Mouse (Mus musculus): ENCODE measurements around the gene Rcn3. TPM values are rescaled to one million over a fixed set of nuclear protein-coding genes. Genes with fewer than 3 reads are reported as not detected.

Gene Rcn3
- total RNA-seq, 1 experiment from 2014 or later = 52.6 TPM

DNA sequence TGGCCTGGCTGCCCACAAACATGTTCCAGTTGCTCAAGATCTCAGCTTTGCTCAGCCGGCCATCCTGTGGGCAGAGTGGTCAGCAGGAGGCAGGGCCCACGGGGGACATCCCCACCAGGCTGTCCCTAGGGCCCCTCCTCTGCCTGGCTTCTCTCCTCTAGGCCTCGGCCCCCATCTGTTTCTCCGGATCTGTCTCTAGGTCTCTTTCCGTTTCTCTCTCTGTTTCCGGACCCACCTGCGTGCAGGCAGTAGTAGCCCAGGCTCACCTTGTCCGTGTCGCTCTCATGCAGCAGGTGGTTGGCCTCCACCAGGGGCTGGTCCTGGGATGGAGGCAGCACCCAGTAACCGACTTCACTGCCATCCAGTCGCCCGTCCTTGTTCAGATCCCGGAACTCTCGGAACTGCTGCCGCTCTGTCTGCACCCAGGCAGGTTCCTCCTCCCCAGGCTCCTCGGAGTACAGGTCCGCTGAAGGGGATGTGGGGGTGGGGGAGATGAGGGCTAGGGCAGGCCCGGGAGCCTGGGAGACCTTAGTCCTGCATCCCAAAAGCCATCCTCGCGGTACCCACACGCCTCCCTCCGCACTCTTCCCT is 8.6 kb downstream of the Rcn3 start:
- peak in 1 of 2 experiments; percentile 1; a peak in 1 of 4 replicates for ATAC-seq (replicated peaks in 1 of 2; ENCODE audit: insufficient read depth in 1 of 2, low FRiP score in 2 of 2, low TSS enrichment in 1 of 2, low read depth in 1 of 2, poor library complexity in 2 of 2, severe bottlenecking in 2 of 2)

- peak; percentile 62 to 63 for ATAC-seq (replicated peaks in 1 of 2; ENCODE audit: insufficient read depth in 1 of 2, low FRiP score in 2 of 2, low TSS enrichment in 1 of 2, low read depth in 1 of 2, poor library complexity in 2 of 2, severe bottlenecking in 2 of 2)
These were observed 9.4 kb downstream of the Rcn3 start for GRCm38 (mm10) chr7:45082401-45083299.

GRCm38 (mm10) chr7:45081016-45081415 is 11.0 kb downstream of the Rcn3 start:
- ATAC-seq (replicated peaks in 1 of 2; ENCODE audit: insufficient read depth in 1 of 2, low FRiP score in 2 of 2, low TSS enrichment in 1 of 2, low read depth in 1 of 2, poor library complexity in 2 of 2, severe bottlenecking in 2 of 2) = no peak

DNA sequence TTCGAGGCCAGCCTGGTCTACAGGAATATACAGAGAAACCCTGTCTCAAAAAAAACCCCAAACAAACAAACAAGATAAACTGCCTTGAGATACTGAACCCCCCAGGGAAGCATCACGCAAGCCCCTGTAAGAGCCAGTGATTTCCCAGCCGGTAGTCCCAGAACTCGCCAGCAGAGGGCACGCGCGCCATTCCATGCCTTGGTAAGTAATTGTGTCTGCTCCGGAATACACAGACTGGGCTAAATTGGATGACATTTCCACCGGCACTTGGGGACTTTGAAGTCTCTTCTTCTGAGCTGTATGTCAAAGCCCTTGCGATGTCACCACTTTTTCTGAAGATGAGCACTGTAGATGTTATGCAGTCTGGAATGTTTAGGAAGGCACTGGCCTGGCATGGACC is 12.2 kb downstream of the Rcn3 start:
- peak; percentile 46 to 50; a peak in 2 of 4 replicates for ATAC-seq (replicated peaks in 1 of 2; ENCODE audit: insufficient read depth in 1 of 2, low FRiP score in 2 of 2, low TSS enrichment in 1 of 2, low read depth in 1 of 2, poor library complexity in 2 of 2, severe bottlenecking in 2 of 2)

DNA sequence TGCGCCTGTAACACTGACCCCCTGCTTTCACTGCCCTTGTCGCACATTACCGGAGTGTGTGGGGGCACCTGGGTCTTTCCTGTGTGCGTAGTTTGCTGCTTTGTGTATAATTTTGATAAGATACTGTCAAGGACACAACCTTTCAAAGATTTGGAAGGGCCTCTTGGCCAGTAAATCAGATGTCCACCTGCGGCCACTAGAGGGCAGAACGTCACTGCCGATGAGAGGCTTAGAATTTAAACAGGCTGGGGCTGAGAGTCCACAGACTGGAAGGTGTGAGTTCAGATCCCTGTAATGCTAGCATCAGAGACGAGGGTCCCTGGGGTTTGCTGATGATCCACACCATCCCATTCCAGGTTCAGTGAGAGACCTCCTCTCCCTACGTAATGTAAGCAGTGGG is 13.5 kb downstream of the Rcn3 start:
- no peak for ATAC-seq (replicated peaks in 1 of 2; ENCODE audit: insufficient read depth in 1 of 2, low FRiP score in 2 of 2, low TSS enrichment in 1 of 2, low read depth in 1 of 2, poor library complexity in 2 of 2, severe bottlenecking in 2 of 2)

DNA sequence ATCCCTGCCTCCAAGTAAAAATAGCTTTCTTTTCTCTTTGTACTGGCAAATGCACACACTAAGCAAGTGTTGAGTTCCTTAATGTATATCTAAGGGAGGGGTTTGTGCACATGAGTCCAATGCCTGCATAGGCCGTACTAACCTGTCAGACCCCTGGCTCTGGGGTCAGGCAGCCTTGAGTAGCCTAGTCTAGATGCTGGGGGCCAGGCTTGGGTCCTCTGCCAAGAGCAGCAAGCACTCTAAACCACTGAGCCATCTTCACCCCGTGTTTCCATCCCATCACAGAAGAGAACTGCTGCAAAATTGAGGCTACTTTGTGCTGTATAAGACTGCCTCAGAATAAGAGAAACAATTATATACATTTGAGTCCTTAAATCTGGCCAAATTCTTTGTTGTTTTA is 14.2 kb downstream of the Rcn3 start:
- ATAC-seq (replicated peaks in 1 of 2; ENCODE audit: insufficient read depth in 1 of 2, low FRiP score in 2 of 2, low TSS enrichment in 1 of 2, low read depth in 1 of 2, poor library complexity in 2 of 2, severe bottlenecking in 2 of 2) = no peak

DNA sequence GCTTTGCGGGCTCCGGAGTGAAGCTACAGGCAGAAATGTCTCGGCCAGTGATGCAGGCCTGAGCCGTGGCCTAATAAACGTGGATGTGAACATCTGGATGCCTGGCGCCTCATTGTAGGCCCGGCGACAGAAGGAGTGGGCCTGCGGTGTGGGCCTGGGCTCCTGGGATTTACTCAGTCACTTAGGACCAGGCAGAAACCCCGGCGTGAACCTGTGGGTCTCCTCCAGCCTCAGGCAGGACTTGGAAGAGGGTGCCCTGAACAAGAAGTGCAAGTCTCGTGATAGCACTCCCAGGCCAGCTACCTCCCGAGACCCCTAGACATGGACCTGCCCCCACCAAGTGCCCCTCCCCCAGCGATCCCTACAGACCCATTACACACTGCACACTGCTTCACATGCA is 14.7 kb downstream of the Rcn3 start:
- no peak for ATAC-seq (replicated peaks in 1 of 2; ENCODE audit: insufficient read depth in 1 of 2, low FRiP score in 2 of 2, low TSS enrichment in 1 of 2, low read depth in 1 of 2, poor library complexity in 2 of 2, severe bottlenecking in 2 of 2)

DNA sequence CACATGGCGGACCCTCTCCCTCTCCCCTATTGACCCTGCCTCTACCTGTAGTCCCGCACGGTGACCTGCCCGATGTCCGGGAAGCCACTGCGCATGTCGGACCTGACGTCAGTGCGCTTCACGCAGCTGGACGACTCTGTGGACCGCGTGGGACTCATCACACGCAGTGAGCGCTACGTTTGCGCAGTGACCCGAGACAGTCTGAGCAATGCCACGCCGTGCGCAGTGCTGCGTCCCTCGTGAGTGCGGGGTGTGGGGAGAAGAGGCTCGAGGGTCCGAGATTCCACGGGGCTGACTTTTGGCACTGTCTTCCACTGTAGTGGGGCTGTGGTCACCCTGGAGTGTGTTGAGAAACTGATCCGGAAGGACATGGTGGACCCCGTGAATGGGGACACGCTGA is 15.5 kb downstream of the Rcn3 start:
- ATAC-seq (replicated peaks in 1 of 2; ENCODE audit: insufficient read depth in 1 of 2, low FRiP score in 2 of 2, low TSS enrichment in 1 of 2, low read depth in 1 of 2, poor library complexity in 2 of 2, severe bottlenecking in 2 of 2) = no peak

DNA sequence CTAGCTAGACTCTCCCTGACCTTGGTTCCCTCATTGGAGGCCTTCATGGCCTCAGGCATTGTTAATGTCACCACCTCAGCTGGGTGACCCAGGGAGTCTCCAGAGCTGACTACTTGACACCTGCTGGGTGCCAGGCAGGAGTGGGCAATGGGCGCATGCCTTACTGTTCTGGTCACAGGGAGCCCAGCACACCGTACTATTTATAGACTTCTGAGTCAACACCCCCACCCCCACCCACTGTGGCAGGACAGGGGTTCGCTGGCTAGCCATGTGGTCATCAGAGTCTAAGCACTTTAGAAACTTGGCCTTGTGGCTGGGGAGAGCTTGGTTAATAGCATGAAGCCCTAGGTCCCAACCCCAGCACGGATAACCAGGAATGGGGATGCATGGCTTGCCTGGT is 16.6 kb downstream of the Rcn3 start:
- ATAC-seq (replicated peaks in 1 of 2; ENCODE audit: insufficient read depth in 1 of 2, low FRiP score in 2 of 2, low TSS enrichment in 1 of 2, low read depth in 1 of 2, poor library complexity in 2 of 2, severe bottlenecking in 2 of 2) = no peak

- no peak for ATAC-seq (replicated peaks in 1 of 2; ENCODE audit: insufficient read depth in 1 of 2, low FRiP score in 2 of 2, low TSS enrichment in 1 of 2, low read depth in 1 of 2, poor library complexity in 2 of 2, severe bottlenecking in 2 of 2)
These were observed 18.1 kb downstream of the Rcn3 start for GRCm38 (mm10) chr7:45073949-45074348.

- ATAC-seq (replicated peaks in 1 of 2; ENCODE audit: insufficient read depth in 1 of 2, low FRiP score in 2 of 2, low TSS enrichment in 1 of 2, low read depth in 1 of 2, poor library complexity in 2 of 2, severe bottlenecking in 2 of 2) = no peak
These were observed 18.8 kb downstream of the Rcn3 start for GRCm38 (mm10) chr7:45073171-45073707.

DNA sequence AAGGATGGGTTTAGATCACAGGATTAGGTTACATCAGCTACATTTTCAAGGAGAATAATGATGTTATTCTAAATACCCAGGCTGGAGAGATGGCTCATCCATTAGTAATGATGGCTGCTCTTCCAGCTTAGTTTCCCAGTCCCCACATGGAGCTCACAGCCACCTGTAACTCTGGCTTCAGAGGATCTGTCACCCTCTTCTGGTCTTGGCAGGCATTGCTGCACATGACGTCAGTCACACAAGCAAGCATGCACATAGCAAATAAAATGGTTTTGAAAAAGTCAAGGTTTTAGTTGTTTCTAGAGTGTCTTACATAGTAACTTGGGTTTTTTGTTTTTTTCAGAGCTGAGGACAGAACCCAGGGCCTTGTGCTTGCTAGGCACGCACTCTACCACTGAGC is 19.8 kb downstream of the Rcn3 start:
- no peak for ATAC-seq (replicated peaks in 1 of 2; ENCODE audit: insufficient read depth in 1 of 2, low FRiP score in 2 of 2, low TSS enrichment in 1 of 2, low read depth in 1 of 2, poor library complexity in 2 of 2, severe bottlenecking in 2 of 2)

GRCm38 (mm10) chr7:45069671-45070070 is 22.4 kb downstream of the Rcn3 start:
- no peak for ATAC-seq (replicated peaks in 1 of 2; ENCODE audit: insufficient read depth in 1 of 2, low FRiP score in 2 of 2, low TSS enrichment in 1 of 2, low read depth in 1 of 2, poor library complexity in 2 of 2, severe bottlenecking in 2 of 2)

- ATAC-seq (replicated peaks in 1 of 2; ENCODE audit: insufficient read depth in 1 of 2, low FRiP score in 2 of 2, low TSS enrichment in 1 of 2, low read depth in 1 of 2, poor library complexity in 2 of 2, severe bottlenecking in 2 of 2) = peak in 1 of 2 experiments; percentile 60; a peak in 1 of 4 replicates
These were observed 24.1 kb downstream of the Rcn3 start for GRCm38 (mm10) chr7:45068000-45068318.

GRCm38 (mm10) chr7:45067190-45067999 is 24.6 kb downstream of the Rcn3 start:
- ATAC-seq (replicated peaks in 1 of 2; ENCODE audit: insufficient read depth in 1 of 2, low FRiP score in 2 of 2, low TSS enrichment in 1 of 2, low read depth in 1 of 2, poor library complexity in 2 of 2, severe bottlenecking in 2 of 2) = no peak

DNA sequence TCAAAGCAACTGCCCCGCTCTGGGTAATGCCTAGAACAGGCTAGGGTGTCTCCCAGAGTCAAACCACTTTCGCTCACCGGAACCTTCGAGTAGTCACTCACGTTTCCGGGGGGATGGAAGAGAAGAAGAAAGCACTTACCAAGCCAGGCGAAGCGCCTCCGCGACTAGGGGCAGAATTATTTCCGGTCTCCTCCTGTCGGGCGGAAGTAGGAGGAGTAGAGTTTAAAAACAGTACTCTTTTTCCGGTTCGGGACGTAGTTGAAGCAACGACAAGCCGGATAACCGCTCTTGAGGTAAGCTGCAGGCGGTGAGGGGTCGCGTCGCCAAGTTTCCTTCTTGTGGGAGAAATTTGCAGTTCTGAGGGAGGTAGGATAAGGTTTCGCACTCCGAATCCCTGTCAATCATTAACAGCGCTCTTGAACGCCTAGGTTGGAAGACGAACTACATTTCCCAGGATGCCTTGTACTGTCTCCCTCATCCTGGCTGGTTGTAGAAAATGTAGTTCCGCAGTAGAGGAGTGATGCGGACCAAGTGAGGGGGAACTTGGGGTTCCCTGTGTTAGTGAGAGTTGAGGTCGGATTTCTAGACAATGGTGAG is 29.7 kb downstream of the Rcn3 start, which contains the start of the genes Nosip and Prrg2:
Nosip (plus strand) TSS at position 191 of the 597 bp plus-strand sequence.
Prrg2 (minus strand) TSS at position 439 of the 597 bp plus-strand sequence.
- ATAC-seq (replicated peaks in 1 of 2; ENCODE audit: insufficient read depth in 1 of 2, low FRiP score in 2 of 2, low TSS enrichment in 1 of 2, low read depth in 1 of 2, poor library complexity in 2 of 2, severe bottlenecking in 2 of 2) = peak; percentile 92 to 95

DNA sequence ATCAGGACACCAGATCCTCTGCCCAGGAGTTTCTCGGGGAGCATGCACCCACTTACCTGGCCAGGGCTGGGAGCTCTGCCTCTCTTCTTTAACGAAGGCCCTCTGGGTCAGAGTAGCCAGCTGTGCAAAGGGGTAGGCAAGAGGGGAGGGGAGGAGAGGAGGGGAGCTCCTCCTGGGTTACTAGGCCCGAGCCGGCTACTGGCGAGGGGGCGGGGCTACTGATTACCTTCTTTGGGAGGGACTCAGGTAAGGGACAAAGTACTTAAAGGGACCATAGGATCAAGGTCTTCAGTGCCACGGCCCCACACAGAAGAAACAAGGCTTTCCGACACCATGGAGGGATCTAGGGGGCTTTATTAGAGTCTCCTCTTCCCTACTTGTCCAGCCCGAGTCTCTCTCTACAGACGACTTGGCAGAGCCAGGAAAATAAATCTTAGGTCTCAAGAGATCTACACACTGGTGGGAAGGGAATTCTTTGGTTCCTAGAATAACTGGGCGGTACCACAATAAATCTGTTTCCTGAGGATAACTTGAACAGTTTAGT is 30.4 kb downstream of the Rcn3 start:
- no peak for ATAC-seq (replicated peaks in 1 of 2; ENCODE audit: insufficient read depth in 1 of 2, low FRiP score in 2 of 2, low TSS enrichment in 1 of 2, low read depth in 1 of 2, poor library complexity in 2 of 2, severe bottlenecking in 2 of 2)
